Mouse (Mus musculus) cortical plate, adult 2 months (tissue): ENCODE data around the gene Zc3h18.

Experiments used
- CTCF ChIP-seq: fragments of 200-500 bp; IDR thresholded peaks from 2 replicates; pipeline ENCODE4 v1.5.1; 2011; ENCODE audit warnings: mild to moderate bottlenecking, control low read depth, low read length; ENCODE audit not compliant: insufficient read depth; ENCODE audit errors: extremely low read depth
- POLR2A ChIP-seq: fragments of 200-500 bp; IDR thresholded peaks from 2 replicates; pipeline ENCODE4 v1.6.1; 2011; ENCODE audit warnings: mild to moderate bottlenecking, low read length, control low read depth; ENCODE audit not compliant: insufficient read depth; ENCODE audit errors: extremely low read depth

GRCm38 (mm10) chr8:122357641-122358040, 18.8 kb upstream of the Zc3h18 start:
- TF ChIP-seq POLR2A (no peak), CTCF (no peak)
